Mouse (Mus musculus): Measurements from ENCODE around the gene Prdm16. TPM values are rescaled to one million over a fixed set of nuclear protein-coding genes. Genes with fewer than 3 reads are reported as not detected.

The Prdm16 gene
- polyA plus RNA-seq, 1 experiment from 2014 or later = 19.4 TPM

DNA sequence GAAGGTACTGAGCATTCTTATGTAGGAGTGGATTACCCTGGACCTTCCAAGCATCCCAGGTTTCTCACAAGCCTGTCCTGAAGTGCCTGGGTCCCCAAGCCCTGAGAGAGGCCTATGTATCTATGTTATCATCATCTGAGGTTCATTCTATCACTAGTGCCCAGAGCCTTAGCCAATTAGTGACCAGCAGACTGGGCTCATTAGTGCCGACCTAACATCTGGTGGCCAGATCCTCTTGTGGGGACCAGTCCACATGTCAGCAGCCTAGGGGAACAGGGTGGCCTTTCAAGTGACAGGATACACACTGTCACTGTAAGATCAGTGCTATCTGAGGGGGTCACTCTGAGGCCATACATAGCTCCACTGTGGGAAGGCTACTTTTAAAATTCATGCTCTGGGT lies 35.4 kb upstream of the Prdm16 start:
- DNase-seq (no peak), ATAC-seq (ENCODE audit: insufficient read depth) (no peak)
- Histone ChIP-seq H3K4me2 (no peak overlapping the region), H3K4me1 (ENCODE audit: insufficient read depth) (no peaks in the 10 kb centered on the region), H3K9me3 (ENCODE audit: low read depth, low read length) (no peaks in the 10 kb centered on the region), H3K27ac (ENCODE audit: low read depth) (no peak overlapping the region), H3K9ac (no peak overlapping the region), H3K4me3 (ENCODE audit: low read depth, low read length) (no peak overlapping the region), H3K27me3 (ENCODE audit: insufficient read depth, low read length) (no peaks in the 10 kb centered on the region), H3K36me3 (ENCODE audit: insufficient read depth) (no peaks in the 10 kb centered on the region)
- WGBS = 27% methylated on average over 1 of the region's 1 CpGs
- TF ChIP-seq CTCF (IDR thresholded peaks at IDR 0.05; ENCODE audit: low read depth) = no peak

DNA sequence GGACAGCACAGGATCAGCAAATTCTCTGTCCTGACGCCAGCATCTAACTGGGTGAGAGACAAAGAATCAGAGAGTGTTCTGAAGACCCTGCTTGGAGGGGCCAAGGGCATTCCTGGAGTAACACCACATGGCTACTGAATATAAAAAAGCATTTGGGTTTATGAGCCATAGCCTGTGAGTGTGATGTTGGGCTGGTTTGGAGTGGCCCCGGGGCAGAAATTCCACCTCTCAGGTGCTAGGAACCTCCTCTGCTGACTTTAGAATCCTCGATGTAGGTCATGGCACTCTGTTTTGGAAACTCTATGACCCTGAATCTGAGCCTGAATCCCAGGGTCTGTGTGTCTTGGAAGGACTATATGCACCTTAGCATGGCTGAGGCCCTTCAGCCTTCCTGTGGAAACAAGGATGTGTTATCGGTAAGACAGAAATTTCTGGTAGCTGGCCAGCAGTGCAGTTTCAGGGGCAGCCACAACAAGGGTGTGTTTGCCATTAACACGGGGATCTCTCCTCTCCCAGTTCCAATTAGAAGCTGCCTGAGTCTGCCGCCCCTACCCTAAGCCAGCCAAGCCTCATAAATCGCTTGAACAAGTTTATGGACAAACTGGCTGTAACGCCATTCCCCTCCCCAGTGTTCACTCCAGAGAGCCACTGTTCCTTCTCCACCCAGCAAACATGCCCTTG lies 34.7 kb upstream of the Prdm16 start:
- H3K27me3 ChIP-seq (ENCODE audit: insufficient read depth, low read length) = no peaks in the 10 kb centered on the region
- 61% methylated on average over 8 of the region's 8 CpGs for WGBS
- H3K4me2 ChIP-seq = no peak overlapping the region
- no peak overlapping the region for H3K27ac ChIP-seq (ENCODE audit: low read depth)
- no peak for ATAC-seq (ENCODE audit: insufficient read depth)
- TF ChIP-seq CTCF (IDR thresholded peaks at IDR 0.05; ENCODE audit: low read depth) = no peak
- no peaks in the 10 kb centered on the region for H3K9me3 ChIP-seq (ENCODE audit: low read depth, low read length)
- H3K36me3 ChIP-seq (ENCODE audit: insufficient read depth) = no peaks in the 10 kb centered on the region
- H3K4me3 ChIP-seq (ENCODE audit: low read depth, low read length) = no peak overlapping the region
- no peaks in the 10 kb centered on the region for H3K4me1 ChIP-seq (ENCODE audit: insufficient read depth)
- DNase-seq = no peak
- H3K9ac ChIP-seq = no peak overlapping the region

DNA sequence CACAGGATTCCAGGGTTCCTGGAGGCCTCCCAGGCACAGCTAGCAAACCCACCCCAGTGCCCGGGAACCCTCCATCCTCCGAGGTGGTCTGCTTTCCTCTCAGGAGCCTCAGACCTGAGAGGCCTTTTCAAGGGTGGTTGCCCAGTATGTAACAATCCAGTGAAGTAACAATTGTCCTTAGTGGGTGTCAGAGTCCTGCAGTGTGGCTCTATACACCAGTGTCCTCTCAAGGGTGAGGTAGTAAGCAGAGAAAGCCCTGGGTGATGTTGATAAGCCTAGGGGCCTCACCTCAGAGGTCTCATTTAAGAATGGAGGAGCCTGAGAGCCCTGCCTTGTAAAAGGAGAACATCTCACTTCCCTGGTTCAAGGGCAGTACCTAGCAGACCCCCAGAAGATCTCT lies 31.1 kb upstream of the Prdm16 start, which contains the start of gene Actrt2:
TSS of gene Actrt2 (minus strand) at position 101 of the 400 bp plus-strand sequence.
- Histone ChIP-seq H3K9ac (no peak within 1 kb of the TSS), H3K4me2 (no peak within 1 kb of the TSS), H3K9me3 (ENCODE audit: low read depth, low read length) (no peaks in the 10 kb centered on the region), H3K36me3 (ENCODE audit: insufficient read depth) (no peaks in the 10 kb centered on the region), H3K27me3 (ENCODE audit: insufficient read depth, low read length) (no peaks in the 10 kb centered on the region), H3K27ac (ENCODE audit: low read depth) (no peak within 1 kb of the TSS), H3K4me3 (ENCODE audit: low read depth, low read length) (no peak within 1 kb of the TSS), H3K4me1 (ENCODE audit: insufficient read depth) (no peaks in the 10 kb centered on the region)
- DNase-seq = no peak
- 85% methylated on average over 2 of the region's 2 CpGs for WGBS
- no peak for TF ChIP-seq CTCF (IDR thresholded peaks at IDR 0.05; ENCODE audit: low read depth)
- ATAC-seq (ENCODE audit: insufficient read depth) = no peak

DNA sequence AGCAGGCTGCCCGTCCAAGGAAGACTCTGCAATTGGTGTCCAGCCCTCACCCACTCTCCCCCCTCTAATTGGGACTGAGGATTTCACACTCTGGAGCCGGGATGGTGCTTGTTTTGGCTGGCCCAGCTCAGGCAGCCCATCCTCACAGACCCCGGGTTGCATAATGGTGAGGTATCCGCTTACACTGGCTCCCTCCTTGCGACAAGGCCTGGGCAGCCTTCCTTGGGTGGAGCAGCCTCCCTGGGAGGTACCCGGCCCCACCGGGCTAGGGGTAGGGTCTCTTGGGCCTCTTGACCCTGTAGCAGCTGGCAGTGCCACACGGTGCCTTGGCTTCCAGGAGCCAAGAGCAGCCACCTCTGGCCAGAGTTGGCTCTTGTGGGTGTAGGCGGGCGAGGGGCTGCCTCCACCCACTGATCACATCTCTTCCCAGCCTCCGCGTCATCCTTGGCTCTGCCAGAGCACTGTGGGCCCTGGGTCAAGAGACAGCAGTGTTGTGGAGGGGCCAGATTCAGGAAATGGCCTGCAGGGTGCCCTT lies 26.1 kb upstream of the Prdm16 start:
- H3K9ac ChIP-seq = no peak overlapping the region
- no peak for DNase-seq
- no peak for ATAC-seq (ENCODE audit: insufficient read depth)
- H3K27ac ChIP-seq (ENCODE audit: low read depth) = no peak overlapping the region
- no peaks in the 10 kb centered on the region for H3K9me3 ChIP-seq (ENCODE audit: low read depth, low read length)
- H3K36me3 ChIP-seq (ENCODE audit: insufficient read depth) = no peaks in the 10 kb centered on the region
- 60% methylated on average over 12 of the region's 12 CpGs for WGBS
- H3K27me3 ChIP-seq (ENCODE audit: insufficient read depth, low read length) = no peaks in the 10 kb centered on the region
- 0 out of 2 replicates have a peak, but pooled peaks cover 4% of the 10 kb centered on the region for H3K4me1 ChIP-seq (ENCODE audit: insufficient read depth)
- no peak overlapping the region for H3K4me3 ChIP-seq (ENCODE audit: low read depth, low read length)
- H3K4me2 ChIP-seq = no peak overlapping the region
- no peak for TF ChIP-seq CTCF (IDR thresholded peaks at IDR 0.05; ENCODE audit: low read depth)

DNA sequence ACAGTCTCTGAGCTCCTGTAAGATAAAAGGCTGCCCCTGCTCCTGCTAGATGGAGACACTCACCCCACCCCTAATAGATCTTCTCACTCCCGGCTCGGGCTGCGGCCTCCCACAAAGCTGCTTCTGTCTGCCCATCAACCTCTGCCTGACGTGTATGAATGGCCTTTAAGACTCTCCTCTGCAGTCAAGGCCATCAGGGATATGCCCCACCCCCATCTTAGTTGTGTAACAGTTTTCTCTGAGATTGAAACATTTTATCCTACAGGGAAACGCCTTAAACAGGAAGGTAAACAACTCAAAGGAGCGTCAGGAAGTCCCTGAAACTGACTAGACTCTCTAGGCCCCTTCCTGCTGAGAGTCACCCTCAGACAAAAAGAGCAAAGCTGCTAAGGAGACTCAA lies 24.6 kb upstream of the Prdm16 start:
- 37% methylated on average over 6 of the region's 6 CpGs for WGBS
- H3K27ac ChIP-seq (ENCODE audit: low read depth) = no peak overlapping the region
- TF ChIP-seq CTCF (IDR thresholded peaks at IDR 0.05; ENCODE audit: low read depth) = no peak
- H3K4me1 ChIP-seq (ENCODE audit: insufficient read depth) = 0 out of 2 replicates have a peak, but pooled peaks cover 4% of the 10 kb centered on the region
- no peaks in the 10 kb centered on the region for H3K9me3 ChIP-seq (ENCODE audit: low read depth, low read length)
- no peak overlapping the region for H3K9ac ChIP-seq
- no peak for ATAC-seq (ENCODE audit: insufficient read depth)
- no peaks in the 10 kb centered on the region for H3K27me3 ChIP-seq (ENCODE audit: insufficient read depth, low read length)
- no peak for DNase-seq
- no peaks in the 10 kb centered on the region for H3K36me3 ChIP-seq (ENCODE audit: insufficient read depth)
- H3K4me2 ChIP-seq = no peak overlapping the region
- H3K4me3 ChIP-seq (ENCODE audit: low read depth, low read length) = no peak overlapping the region

DNA sequence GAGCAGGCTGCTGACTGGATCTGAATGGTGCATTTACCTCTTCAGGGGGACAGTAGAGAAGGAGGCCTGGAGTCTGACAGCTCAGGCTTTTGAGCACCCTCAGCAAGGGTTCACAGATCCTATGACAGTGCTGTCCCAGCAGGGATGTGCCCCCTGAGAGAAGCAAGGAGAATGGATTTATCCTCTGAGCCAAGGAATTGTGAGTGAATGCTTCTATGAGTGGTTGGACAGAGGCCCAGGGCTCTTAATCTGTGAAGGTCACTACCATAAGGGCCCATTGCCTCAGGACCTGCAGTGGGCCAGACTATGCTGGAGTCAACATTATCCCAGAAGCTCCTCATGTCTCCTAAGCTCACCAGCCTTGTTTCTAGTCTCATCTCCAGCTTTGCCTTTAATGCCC lies 23.4 kb upstream of the Prdm16 start:
- Histone ChIP-seq H3K27me3 (ENCODE audit: insufficient read depth, low read length) (no peaks in the 10 kb centered on the region), H3K4me1 (ENCODE audit: insufficient read depth) (0 out of 2 replicates have a peak, but pooled peaks cover 4% of the 10 kb centered on the region), H3K27ac (ENCODE audit: low read depth) (no peak overlapping the region)

DNA sequence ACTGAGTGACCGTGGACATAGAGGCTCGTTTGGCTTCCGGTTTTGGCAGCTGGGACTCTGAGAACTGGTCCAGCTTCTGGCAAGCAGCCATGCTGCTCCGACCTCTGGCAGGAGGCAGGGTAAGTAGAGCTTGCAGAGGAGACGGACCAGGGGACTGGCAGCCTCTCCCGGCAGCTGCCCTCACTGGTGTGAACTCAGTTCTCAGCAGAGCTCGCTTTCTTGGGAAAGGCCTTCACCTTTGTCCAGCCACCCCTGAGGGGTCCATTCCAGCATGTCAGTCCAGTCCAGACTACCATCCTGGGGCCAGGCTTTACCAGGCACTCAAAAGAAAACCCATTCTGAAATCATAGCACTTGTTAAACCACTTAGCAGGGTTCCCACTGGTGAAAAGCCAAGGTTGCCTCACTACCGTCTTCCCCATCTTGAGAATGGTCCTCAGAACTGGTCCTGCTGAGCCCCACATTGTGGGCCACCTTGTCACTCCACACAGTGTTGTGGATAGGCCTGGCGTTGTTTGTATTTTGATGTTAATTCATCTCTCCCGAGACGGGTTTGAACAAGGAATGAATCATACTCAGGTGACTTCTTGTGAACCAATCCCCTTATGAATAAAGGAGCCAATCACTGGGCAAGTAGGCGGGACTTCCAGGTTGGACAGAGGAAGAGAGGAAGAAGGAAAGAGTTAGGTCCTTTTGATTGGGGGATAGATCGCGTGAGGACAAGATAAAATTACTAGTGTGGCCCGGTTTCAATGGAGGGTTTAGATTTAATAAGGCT lies 18.6 kb upstream of the Prdm16 start:
- peak; percentile 75 for DNase-seq
- Histone ChIP-seq H3K9ac (no peak overlapping the region), H3K4me2 (no peak overlapping the region), H3K9me3 (ENCODE audit: low read depth, low read length) (no peaks in the 10 kb centered on the region), H3K36me3 (ENCODE audit: insufficient read depth) (no peaks in the 10 kb centered on the region), H3K4me1 (ENCODE audit: insufficient read depth) (0 out of 2 replicates have a peak, but pooled peaks cover 4% of the 10 kb centered on the region), H3K4me3 (ENCODE audit: low read depth, low read length) (no peak overlapping the region), H3K27me3 (ENCODE audit: insufficient read depth, low read length) (no peaks in the 10 kb centered on the region), H3K27ac (ENCODE audit: low read depth) (no peak overlapping the region)
- 63% methylated on average over 15 of the region's 15 CpGs for WGBS
- no peak for TF ChIP-seq CTCF (IDR thresholded peaks at IDR 0.05; ENCODE audit: low read depth)
- ATAC-seq (ENCODE audit: insufficient read depth) = no peak

More for the DNA sequence above, 23.4 kb upstream of the Prdm16 start:
- Histone ChIP-seq H3K9ac (no peak overlapping the region), H3K4me3 (ENCODE audit: low read depth, low read length) (no peak overlapping the region), H3K36me3 (ENCODE audit: insufficient read depth) (no peaks in the 10 kb centered on the region), H3K9me3 (ENCODE audit: low read depth, low read length) (no peaks in the 10 kb centered on the region), H3K4me2 (no peak overlapping the region)
- no peak for ATAC-seq (ENCODE audit: insufficient read depth)
- no peak for TF ChIP-seq CTCF (IDR thresholded peaks at IDR 0.05; ENCODE audit: low read depth)
- no peak for DNase-seq
